Mouse (Mus musculus) layer of hippocampus, postnatal 25 days (tissue): Measurements from ENCODE around the gene Lyg2. TPM values are rescaled to one million over a fixed set of nuclear protein-coding genes. Genes with fewer than 3 reads are reported as not detected.

ENCODE experiments used
- DNase-seq, 2 experiments: peaks; one replicate each; pipeline ENCODE4 v3.0.0; 2022; ENCODE audit warnings: mixed read lengths in 2 of 2, low spot score in 1 of 2; ENCODE audit errors: extremely low spot score in 1 of 2
- total RNA-seq, 2 experiments: library from RNA; stranded (reverse); gene quantifications; 2 replicates each; pipeline ENCODE4 v1.2.3; 2021

Gene Lyg2
- total RNA-seq, 2 experiments from 2014 or later = 0.10 TPM; not detected in 1

- no peak for DNase-seq
Observed at GRCm38 (mm10) chr1:37884451-37884850, 31.8 kb downstream of the Lyg2 start.

- no peak for DNase-seq
Observed at GRCm38 (mm10) chr1:37883411-37883810, 32.9 kb downstream of the Lyg2 start.

- no peak for DNase-seq
Observed at GRCm38 (mm10) chr1:37877736-37878460, 38.4 kb downstream of the Lyg2 start.

DNA sequence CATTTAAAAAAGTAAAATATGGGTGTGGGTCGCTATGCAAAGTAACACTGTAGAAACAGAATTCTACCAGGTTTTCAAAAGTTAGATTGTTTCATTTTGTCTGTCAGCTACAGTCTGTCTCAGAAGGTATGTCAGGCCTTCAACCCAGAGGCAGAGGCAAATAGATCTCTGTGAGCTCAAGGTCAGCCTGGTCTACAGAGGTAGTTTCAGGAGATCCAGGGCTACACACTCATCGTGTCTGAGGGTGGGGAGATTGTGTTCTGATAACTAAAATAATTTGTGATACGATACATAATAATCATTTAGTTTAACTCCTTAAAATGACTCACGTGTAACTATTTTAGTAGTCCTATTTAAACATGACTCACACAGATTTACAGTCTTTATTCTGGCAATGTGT lies 43.1 kb downstream of the Lyg2 start:
- DNase-seq = no peak

GRCm38 (mm10) chr1:37872131-37873067 lies 43.9 kb downstream of the Lyg2 start:
- peak; percentile 48 to 60 for DNase-seq

DNA sequence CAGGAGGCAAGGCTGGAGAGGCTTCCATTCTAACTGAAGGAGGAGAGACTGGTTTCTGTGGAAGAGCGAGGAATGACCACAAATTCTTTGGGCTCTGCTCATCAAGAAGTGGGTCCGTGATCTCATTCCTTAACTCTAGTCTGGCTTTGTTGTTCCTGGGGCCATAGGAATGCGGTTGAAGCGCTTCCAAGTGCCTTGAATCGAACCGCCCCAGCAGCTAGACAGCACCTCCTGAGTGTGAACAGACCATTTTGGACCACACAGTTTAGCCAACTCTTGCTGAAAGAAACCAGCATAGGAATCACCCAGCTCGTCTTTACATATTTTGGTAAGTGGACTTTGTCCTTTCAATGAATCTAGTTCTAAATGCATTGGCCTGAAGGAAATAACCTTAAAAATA lies 44.6 kb downstream of the Lyg2 start, which contains the start of gene Lipt1:
Lipt1 (plus strand) TSS at position 35 of the 400 bp plus-strand sequence.
- DNase-seq = no peak

DNA sequence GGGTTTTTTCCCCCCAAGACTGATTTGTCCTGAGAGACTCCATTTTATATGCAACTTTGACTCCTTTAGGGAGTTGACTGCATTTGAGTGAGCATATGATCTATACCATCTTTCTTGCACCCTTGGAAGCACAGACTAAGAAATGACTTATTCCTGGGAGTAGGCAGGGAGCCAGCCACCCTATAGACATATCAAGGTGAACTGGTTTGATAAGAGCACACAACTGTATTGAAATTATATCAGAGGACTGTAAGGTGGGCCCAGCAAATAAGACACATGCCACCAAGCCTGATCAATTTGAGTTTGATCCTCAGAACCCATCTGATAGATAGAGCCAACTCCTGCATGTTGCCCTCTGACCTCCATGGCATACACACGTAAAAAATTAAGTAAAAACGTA lies 46.9 kb downstream of the Lyg2 start:
- DNase-seq = no peak

GRCm38 (mm10) chr1:37868640-37869039 lies 47.7 kb downstream of the Lyg2 start:
- DNase-seq = no peak

GRCm38 (mm10) chr1:37867684-37868322 lies 48.5 kb downstream of the Lyg2 start:
- no peak for DNase-seq

DNA sequence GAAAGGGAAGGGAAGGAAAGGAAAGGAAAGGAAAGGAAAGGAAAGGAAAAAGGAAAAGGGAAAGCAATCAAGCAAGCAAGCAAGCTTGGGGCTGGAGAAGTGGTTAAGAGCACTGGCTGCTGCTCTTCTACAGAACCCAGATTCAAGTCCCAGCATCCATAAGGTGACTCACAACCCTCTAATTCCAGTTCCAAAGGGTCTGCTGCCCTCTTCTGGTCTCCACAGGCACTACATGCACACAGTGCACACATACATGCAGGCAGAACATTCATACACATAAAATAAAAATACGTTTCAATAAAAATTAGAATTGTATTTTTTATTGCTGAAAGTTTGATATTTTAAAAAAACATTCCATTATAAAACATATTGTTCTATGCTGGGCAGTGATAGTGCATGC lies 49.2 kb downstream of the Lyg2 start:
- DNase-seq = peak in 1 of 2 experiments; percentile 33

DNA sequence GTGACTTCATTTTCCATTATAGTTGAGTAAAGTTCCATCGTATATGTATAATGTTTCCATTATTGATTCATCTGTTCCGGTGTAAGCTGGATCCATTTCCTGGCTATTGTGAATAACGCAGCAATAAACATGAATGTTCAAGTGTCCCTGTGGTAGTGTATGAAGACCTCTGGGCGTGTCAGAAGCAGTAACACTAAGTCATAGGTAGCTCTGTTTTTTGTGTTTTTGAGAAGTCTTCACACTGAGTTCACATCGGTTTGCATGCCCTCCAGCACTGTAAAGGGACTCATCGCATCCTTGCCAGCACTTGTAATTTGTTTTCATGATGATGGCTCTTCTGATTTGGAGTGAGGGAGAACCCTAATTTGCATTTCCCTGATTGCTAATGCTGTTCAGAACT lies 50.0 kb downstream of the Lyg2 start, which contains the start of gene Tsga10:
Tsga10 (minus strand) TSS at position 144 of the 400 bp plus-strand sequence.
- no peak for DNase-seq

DNA sequence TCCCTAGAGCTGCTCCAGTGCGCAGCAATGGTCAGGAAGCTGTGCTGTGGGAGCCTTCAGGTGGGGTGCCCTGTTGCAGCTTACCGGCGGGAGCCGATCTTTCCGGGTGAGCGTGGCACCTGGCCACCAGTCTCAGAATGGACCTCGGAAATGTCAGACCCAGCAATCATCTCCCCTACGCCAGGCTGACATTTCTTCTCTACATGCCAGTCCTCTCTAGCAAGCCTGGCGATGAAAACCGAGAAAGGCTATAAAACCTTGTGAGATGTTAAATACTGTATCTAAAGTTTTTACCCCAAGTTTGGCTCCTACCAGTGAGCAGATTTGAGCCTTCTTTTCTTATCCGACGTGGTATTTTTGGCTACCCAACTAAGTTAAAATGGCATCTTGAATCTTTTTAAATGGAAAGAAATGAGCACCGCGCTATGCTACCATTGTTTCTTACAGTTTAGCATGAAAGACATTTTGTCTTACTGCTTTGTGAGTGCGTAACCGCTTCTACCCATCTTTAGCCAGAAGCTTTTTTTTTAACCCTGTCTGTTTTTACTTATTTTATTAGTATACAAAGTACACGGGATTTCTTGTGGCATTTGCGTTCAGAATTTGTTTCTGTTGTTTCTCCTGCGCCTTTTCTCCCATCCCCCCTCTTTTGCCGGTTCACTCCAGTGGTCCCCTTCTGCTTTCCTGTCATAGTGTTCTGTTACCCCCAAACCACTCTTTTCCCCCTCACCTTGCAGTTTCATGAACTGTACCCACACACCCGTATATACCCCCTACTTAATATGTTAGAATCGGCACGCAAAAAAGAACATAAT lies 50.7 kb downstream of the Lyg2 start:
- no peak for DNase-seq

- peak; percentile 96 to 97 for DNase-seq
Observed at GRCm38 (mm10) chr1:37864511-37865400, 51.5 kb downstream of the Lyg2 start.

Other genes starting within 250 kb of the Lyg2 start
- gene 2010300C02Rik, start 196.4 kb downstream of the Lyg2 start, total RNA-seq = 100 to 1,000 TPM; 377 to 428 TPM
- gene Tsga10, start 50.1 kb downstream of the Lyg2 start, total RNA-seq = 10 to 100 TPM; 21.7 to 25.8 TPM
- 1 to 10 TPM; 7.6 to 7.7 TPM for gene Lipt1, start 44.8 kb downstream of the Lyg2 start, total RNA-seq
- gene Mitd1, start 26.1 kb downstream of the Lyg2 start, total RNA-seq = 10 to 100 TPM in 1 of 2 experiments, 1 to 10 TPM in 1; 9.9 to 10.6 TPM
- gene Mrpl30, start 26.0 kb downstream of the Lyg2 start, total RNA-seq = 100 to 1,000 TPM; 138 to 142 TPM
- gene Lyg1, start 41.3 kb upstream of the Lyg2 start, total RNA-seq = not detected
- 10 to 100 TPM; 62.4 to 64.2 TPM for gene Txndc9, start 81.4 kb upstream of the Lyg2 start, total RNA-seq
- gene Eif5b, start 81.5 kb upstream of the Lyg2 start, total RNA-seq = 10 to 100 TPM; 41.5 to 47.4 TPM
- 10 to 100 TPM; 29.9 to 37.3 TPM for gene Rev1, start 213.3 kb upstream of the Lyg2 start, total RNA-seq